Mouse (Mus musculus): Measurements from ENCODE around the gene Tsga10. TPM values are rescaled to one million over a fixed set of nuclear protein-coding genes. Genes with fewer than 3 reads are reported as not detected.

The Tsga10 gene
- polyA plus RNA-seq (2015; fragmentation: Nextera tagmentation; extraction: Ambion mirVana), result 1.0 and 1.1 TPM in 2 replicates

DNA sequence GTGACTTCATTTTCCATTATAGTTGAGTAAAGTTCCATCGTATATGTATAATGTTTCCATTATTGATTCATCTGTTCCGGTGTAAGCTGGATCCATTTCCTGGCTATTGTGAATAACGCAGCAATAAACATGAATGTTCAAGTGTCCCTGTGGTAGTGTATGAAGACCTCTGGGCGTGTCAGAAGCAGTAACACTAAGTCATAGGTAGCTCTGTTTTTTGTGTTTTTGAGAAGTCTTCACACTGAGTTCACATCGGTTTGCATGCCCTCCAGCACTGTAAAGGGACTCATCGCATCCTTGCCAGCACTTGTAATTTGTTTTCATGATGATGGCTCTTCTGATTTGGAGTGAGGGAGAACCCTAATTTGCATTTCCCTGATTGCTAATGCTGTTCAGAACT lies at the start of gene Tsga10:
TSS of gene Tsga10 (minus strand) at position 144 of the 400 bp plus-strand sequence.
- Histone ChIP-seq H3K27me3 (ENCODE audit: insufficient read depth, low read length) (no peaks in the 10 kb centered on the region), H3K4me3 (ENCODE audit: low read depth, low read length) (peak within 1 kb of the TSS; percentile 67), H3K36me3 (replicated peaks; ENCODE audit: insufficient read depth, low read length) (no peaks in the 10 kb centered on the region), H3K9me3 (ENCODE audit: low read length) (no peaks in the 10 kb centered on the region), H3K4me2 (ENCODE audit: low read depth, low read length) (peak within 1 kb of the TSS; percentile 91), H3K27ac (ENCODE audit: low read depth) (peak within 1 kb of the TSS; percentile 78), H3K4me1 (ENCODE audit: insufficient read depth) (peaks cover 7% of the 10 kb centered on the region), H3K9ac (replicated peaks) (peak within 1 kb of the TSS; percentile 75)
- TF ChIP-seq CTCF (IDR thresholded peaks at IDR 0.05; ENCODE audit: low read depth) (no peak), EP300 (IDR thresholded peaks at IDR 0.05; ENCODE audit: low read depth) (no peak)
- 85% methylated on average over 6 of the region's 6 CpGs for WGBS (ENCODE audit: insufficient replicate concordance)
- no peak for ATAC-seq
- no peak for DNase-seq

DNA sequence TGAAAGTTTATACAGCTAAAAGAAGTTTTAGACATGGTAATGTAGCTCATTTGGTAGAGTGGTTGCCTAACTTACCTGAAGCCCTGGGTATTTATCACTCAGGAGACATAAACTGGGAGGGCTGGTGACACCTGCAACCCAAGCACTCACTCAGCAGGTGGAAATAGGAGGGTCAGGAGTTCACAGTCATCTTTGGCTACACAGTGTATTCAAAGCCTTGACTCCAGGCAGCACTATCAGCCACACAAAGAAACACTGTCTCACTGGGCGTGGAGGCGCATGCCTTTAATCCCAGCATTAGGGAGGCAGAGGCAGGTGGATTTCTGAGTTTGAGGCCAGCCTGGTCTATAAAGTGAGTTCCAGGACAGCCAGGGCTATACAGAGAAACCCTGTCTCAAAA lies 46.5 kb upstream of the Tsga10 start:
- Histone ChIP-seq H3K36me3 (replicated peaks; ENCODE audit: insufficient read depth, low read length) (no peaks in the 10 kb centered on the region), H3K27me3 (ENCODE audit: insufficient read depth, low read length) (no peaks in the 10 kb centered on the region), H3K4me3 (ENCODE audit: low read depth, low read length) (no peak overlapping the region), H3K4me1 (ENCODE audit: insufficient read depth) (no peaks in the 10 kb centered on the region), H3K4me2 (ENCODE audit: low read depth, low read length) (no peak overlapping the region), H3K27ac (ENCODE audit: low read depth) (no peak overlapping the region), H3K9me3 (ENCODE audit: low read length) (no peaks in the 10 kb centered on the region), H3K9ac (replicated peaks) (no peak overlapping the region)
- no peak for ATAC-seq
- TF ChIP-seq EP300 (IDR thresholded peaks at IDR 0.05; ENCODE audit: low read depth) (no peak), CTCF (IDR thresholded peaks at IDR 0.05; ENCODE audit: low read depth) (no peak)
- no peak for DNase-seq
- WGBS (ENCODE audit: insufficient replicate concordance), result 86% methylated on average over 2 of the region's 2 CpGs

DNA sequence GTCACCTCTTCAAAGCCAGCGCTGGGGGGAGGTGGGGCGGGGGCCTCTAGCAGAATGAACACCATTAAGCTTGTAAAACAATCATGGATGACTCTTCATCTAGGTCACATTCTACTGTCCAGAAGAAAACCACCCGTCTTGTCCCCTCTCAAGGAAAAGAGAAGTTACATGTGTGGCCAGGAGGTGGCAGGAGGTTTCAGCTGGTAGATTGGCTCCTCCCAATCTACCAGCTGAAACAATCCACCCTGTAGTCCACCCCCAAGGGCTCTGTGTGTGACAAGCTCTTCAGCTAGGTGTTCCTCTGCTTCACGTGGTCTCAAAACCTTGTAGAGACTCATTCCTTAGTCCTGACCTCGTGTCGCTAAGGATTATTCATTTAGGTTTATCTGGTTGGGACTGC lies 36.9 kb upstream of the Tsga10 start:
- H3K4me1 ChIP-seq (ENCODE audit: insufficient read depth), result no peaks in the 10 kb centered on the region
- H3K9ac ChIP-seq (replicated peaks), result no peak overlapping the region
- H3K4me2 ChIP-seq (ENCODE audit: low read depth, low read length), result no peak overlapping the region
- TF ChIP-seq EP300 (IDR thresholded peaks at IDR 0.05; ENCODE audit: low read depth) (no peak), CTCF (IDR thresholded peaks at IDR 0.05; ENCODE audit: low read depth) (peak; percentile 52)
- ATAC-seq (0 out of 2 replicates have a peak, but pooled peaks have one; percentile 21), DNase-seq (peak; percentile 27)
- H3K4me3 ChIP-seq (ENCODE audit: low read depth, low read length), result no peak overlapping the region
- no peaks in the 10 kb centered on the region for H3K9me3 ChIP-seq (ENCODE audit: low read length)
- H3K27me3 ChIP-seq (ENCODE audit: insufficient read depth, low read length), result no peaks in the 10 kb centered on the region
- H3K27ac ChIP-seq (ENCODE audit: low read depth), result no peak overlapping the region
- WGBS (ENCODE audit: insufficient replicate concordance), result 26% methylated on average over 6 of the region's 6 CpGs
- H3K36me3 ChIP-seq (replicated peaks; ENCODE audit: insufficient read depth, low read length), result peaks cover 12% of the 10 kb centered on the region

DNA sequence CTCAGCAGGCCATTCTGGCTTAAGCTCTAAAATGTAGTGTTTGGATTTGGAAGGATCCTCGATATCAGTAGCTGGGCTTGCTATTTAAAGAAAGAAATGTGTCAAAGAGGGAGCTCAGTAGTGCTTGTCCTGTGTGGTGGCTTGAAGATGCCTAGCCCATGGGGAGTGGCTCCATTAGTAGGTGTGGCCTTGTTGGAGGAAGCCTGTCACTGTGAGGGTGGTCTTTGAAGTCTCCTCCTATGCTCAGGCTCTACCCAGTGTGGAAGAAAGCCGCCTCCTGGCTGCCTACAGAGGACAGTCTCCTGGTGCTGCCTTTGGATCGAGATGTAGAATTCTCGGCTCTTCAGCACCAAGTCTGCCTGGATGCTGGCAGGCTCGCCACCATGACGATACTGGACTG lies 34.1 kb upstream of the Tsga10 start:
- no peak overlapping the region for H3K4me2 ChIP-seq (ENCODE audit: low read depth, low read length)
- H3K4me1 ChIP-seq (ENCODE audit: insufficient read depth), result no peaks in the 10 kb centered on the region
- no peak for ATAC-seq
- no peaks in the 10 kb centered on the region for H3K9me3 ChIP-seq (ENCODE audit: low read length)
- no peak overlapping the region for H3K9ac ChIP-seq (replicated peaks)
- no peaks in the 10 kb centered on the region for H3K27me3 ChIP-seq (ENCODE audit: insufficient read depth, low read length)
- no peak for DNase-seq
- no peak overlapping the region for H3K4me3 ChIP-seq (ENCODE audit: low read depth, low read length)
- WGBS (ENCODE audit: insufficient replicate concordance), result 73% methylated on average over 6 of the region's 6 CpGs
- H3K27ac ChIP-seq (ENCODE audit: low read depth), result no peak overlapping the region
- TF ChIP-seq CTCF (IDR thresholded peaks at IDR 0.05; ENCODE audit: low read depth), result no peak
- no peak for TF ChIP-seq EP300 (IDR thresholded peaks at IDR 0.05; ENCODE audit: low read depth)
- H3K36me3 ChIP-seq (replicated peaks; ENCODE audit: insufficient read depth, low read length), result peaks cover 28% of the 10 kb centered on the region

DNA sequence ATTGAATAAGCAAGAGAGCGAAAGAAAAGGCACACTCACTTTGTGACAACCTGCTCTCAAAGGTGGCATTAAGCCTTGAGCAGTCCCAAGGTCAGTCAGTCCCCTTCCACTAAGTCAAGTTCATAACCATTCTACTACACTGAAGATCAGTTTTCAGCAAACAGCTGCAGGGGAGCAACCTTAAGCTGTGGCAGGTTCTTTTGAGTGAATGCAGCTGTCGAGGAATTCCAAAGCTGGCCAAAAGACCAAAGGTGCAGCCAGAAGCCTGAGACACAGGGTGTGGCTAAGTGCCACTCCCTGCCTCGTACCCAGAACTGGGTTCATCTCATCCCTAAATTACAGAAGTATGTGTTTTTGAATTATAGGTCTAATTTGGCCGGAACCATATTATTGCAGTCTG lies 33.6 kb upstream of the Tsga10 start:
- Histone ChIP-seq H3K9me3 (ENCODE audit: low read length) (no peaks in the 10 kb centered on the region), H3K9ac (replicated peaks) (no peak overlapping the region), H3K4me2 (ENCODE audit: low read depth, low read length) (no peak overlapping the region), H3K27me3 (ENCODE audit: insufficient read depth, low read length) (no peaks in the 10 kb centered on the region), H3K4me1 (ENCODE audit: insufficient read depth) (no peaks in the 10 kb centered on the region), H3K27ac (ENCODE audit: low read depth) (no peak overlapping the region), H3K4me3 (ENCODE audit: low read depth, low read length) (no peak overlapping the region), H3K36me3 (replicated peaks; ENCODE audit: insufficient read depth, low read length) (peaks cover 32% of the 10 kb centered on the region)
- WGBS (ENCODE audit: insufficient replicate concordance), result 80% methylated on average over 4 of the region's 4 CpGs
- no peak for DNase-seq
- ATAC-seq, result no peak
- no peak for TF ChIP-seq EP300 (IDR thresholded peaks at IDR 0.05; ENCODE audit: low read depth)
- TF ChIP-seq CTCF (IDR thresholded peaks at IDR 0.05; ENCODE audit: low read depth), result no peak

DNA sequence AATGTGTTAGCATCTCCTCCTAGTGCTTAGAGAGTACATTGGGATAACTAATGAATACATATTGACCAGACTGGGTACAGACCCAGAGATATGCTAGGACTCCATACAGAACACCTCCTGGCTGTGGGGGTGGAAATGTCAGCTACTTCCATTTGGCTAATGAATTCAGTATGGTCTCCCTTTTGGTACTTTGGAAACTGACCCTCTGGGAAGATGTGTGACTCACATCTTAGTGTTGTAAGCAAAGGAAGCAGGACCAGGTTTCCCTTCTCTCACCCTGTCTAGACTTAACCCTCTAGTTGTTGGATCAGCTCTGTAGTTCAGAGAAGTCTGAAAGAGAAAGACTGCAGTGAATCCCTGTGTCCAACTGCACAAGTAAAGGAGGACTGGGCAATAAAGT lies 28.4 kb upstream of the Tsga10 start:
- TF ChIP-seq CTCF (IDR thresholded peaks at IDR 0.05; ENCODE audit: low read depth) (no peak), EP300 (IDR thresholded peaks at IDR 0.05; ENCODE audit: low read depth) (no peak)
- Histone ChIP-seq H3K4me3 (ENCODE audit: low read depth, low read length) (no peak overlapping the region), H3K27me3 (ENCODE audit: insufficient read depth, low read length) (no peaks in the 10 kb centered on the region), H3K9ac (replicated peaks) (no peak overlapping the region), H3K36me3 (replicated peaks; ENCODE audit: insufficient read depth, low read length) (peaks cover 42% of the 10 kb centered on the region), H3K9me3 (ENCODE audit: low read length) (no peaks in the 10 kb centered on the region), H3K27ac (ENCODE audit: low read depth) (no peak overlapping the region), H3K4me2 (ENCODE audit: low read depth, low read length) (no peak overlapping the region), H3K4me1 (ENCODE audit: insufficient read depth) (peaks cover 7% of the 10 kb centered on the region)
- DNase-seq (no peak), ATAC-seq (no peak)

DNA sequence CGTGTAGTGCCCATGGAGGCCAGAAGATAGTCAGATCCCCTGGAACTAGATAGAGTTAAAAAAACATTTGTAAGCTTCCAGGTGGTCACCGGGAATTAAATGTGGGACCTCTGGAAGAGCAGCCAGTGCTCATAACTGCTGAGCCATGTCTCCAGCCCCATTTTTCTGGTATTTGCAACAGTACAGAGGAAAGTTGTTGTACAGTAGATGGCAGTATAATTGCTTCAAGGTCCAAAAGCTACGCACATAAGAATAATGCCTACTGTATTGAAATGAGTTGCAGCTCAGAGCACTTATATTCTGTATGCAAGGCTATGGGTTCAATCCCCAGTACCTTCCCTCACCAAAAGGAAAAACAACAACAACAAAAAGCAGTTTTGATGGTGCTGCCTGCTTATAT lies 25.2 kb upstream of the Tsga10 start:
- Histone ChIP-seq H3K9me3 (ENCODE audit: low read length) (no peaks in the 10 kb centered on the region), H3K4me3 (ENCODE audit: low read depth, low read length) (peak overlapping the region; percentile 80), H3K4me2 (ENCODE audit: low read depth, low read length) (peak overlapping the region; percentile 78), H3K27ac (ENCODE audit: low read depth) (no peak overlapping the region), H3K27me3 (ENCODE audit: insufficient read depth, low read length) (no peaks in the 10 kb centered on the region), H3K36me3 (replicated peaks; ENCODE audit: insufficient read depth, low read length) (peaks cover 24% of the 10 kb centered on the region), H3K4me1 (ENCODE audit: insufficient read depth) (peaks cover 19% of the 10 kb centered on the region), H3K9ac (replicated peaks) (0 out of 2 replicates have a peak overlapping the region, but pooled peaks have one; percentile 6)
- ATAC-seq (no peak), DNase-seq (no peak)
- WGBS (ENCODE audit: insufficient replicate concordance), result 51% methylated on average over 3 of the region's 3 CpGs
- TF ChIP-seq CTCF (IDR thresholded peaks at IDR 0.05; ENCODE audit: low read depth), result peak; percentile 52
- TF ChIP-seq EP300 (IDR thresholded peaks at IDR 0.05; ENCODE audit: low read depth), result no peak
